Mouse (Mus musculus) heart, embryonic 11.5 days (tissue): ENCODE results near the gene Olfr575. TPM values are rescaled to one million over a fixed set of nuclear protein-coding genes. Genes with fewer than 3 reads are reported as not detected.

Experiments used
- ATAC-seq: fragments of 200-750 bp; cut with Nextera tagmentation; replicated peaks from 2 replicates; pipeline ENCODE4 v1.8.0; 2017; ENCODE audit warnings: moderate library complexity; ENCODE audit not compliant: insufficient number of reproducible peaks, low FRiP score, low TSS enrichment
- H3K27ac ChIP-seq: fragments of 300-500 bp; sonication (generic); 2 replicates; pipeline ENCODE4 v1.5.1; 2014; ENCODE audit warnings: mild to moderate bottlenecking, low read depth, low read length
- H3K27me3 ChIP-seq: fragments of 300-500 bp; sonication (generic); 2 replicates; pipeline ENCODE4 v1.6.1; 2014; ENCODE audit warnings: mild to moderate bottlenecking, low read length, mixed read lengths; ENCODE audit not compliant: control insufficient read depth, insufficient read depth
- H3K36me3 ChIP-seq: fragments of 300-500 bp; sonication (generic); 2 replicates; pipeline ENCODE4 v1.6.1; 2014; ENCODE audit warnings: mild to moderate bottlenecking, low read length, moderate library complexity, mixed read lengths; ENCODE audit not compliant: control insufficient read depth, insufficient read depth
- H3K4me1 ChIP-seq: fragments of 300-500 bp; sonication (generic); 2 replicates; pipeline ENCODE4 v1.6.1; 2014; ENCODE audit warnings: low read length; ENCODE audit not compliant: control insufficient read depth, insufficient read depth
- H3K4me2 ChIP-seq: fragments of 300-500 bp; sonication (generic); 2 replicates; pipeline ENCODE4 v1.6.1; 2014; ENCODE audit warnings: mild to moderate bottlenecking, moderate library complexity
- H3K4me3 ChIP-seq: fragments of 300-500 bp; sonication (generic); 2 replicates; pipeline ENCODE4 v1.5.1; 2014; ENCODE audit warnings: low read depth, low read length
- H3K9ac ChIP-seq: fragments of 300-500 bp; sonication (generic); 2 replicates; pipeline ENCODE4 v1.6.1; 2014; ENCODE audit warnings: mild to moderate bottlenecking, low read depth, low read length, moderate library complexity
- H3K9me3 ChIP-seq: fragments of 300-500 bp; sonication (generic); replicated peaks from 2 replicates; pipeline ENCODE4 v1.6.1; 2016; ENCODE audit warnings: low read length; ENCODE audit not compliant: control insufficient read depth
- WGBS: fragments of 180-500 bp; shearing (Covaris S2); extraction: QIAGEN DNeasy Blood & Tissue Kit; methylation state at CpG from one replicate; pipeline ENCODE4 v1.1.7; 2014; ENCODE audit not compliant: insufficient replicate concordance; 5-methylcytosine and 5-hydroxymethylcytosine counted together
- polyA plus RNA-seq: library from polyadenylated mRNA; unstranded; fragments of >200 nt; fragmentation: Nextera tagmentation; extraction: Ambion mirVana; gene quantifications from 2 replicates; pipeline ENCODE4 v1.2.1, GENCODE M21; 2014

Gene Olfr575
- polyA plus RNA-seq, 1 experiment from 2014 or later: not detected

DNA sequence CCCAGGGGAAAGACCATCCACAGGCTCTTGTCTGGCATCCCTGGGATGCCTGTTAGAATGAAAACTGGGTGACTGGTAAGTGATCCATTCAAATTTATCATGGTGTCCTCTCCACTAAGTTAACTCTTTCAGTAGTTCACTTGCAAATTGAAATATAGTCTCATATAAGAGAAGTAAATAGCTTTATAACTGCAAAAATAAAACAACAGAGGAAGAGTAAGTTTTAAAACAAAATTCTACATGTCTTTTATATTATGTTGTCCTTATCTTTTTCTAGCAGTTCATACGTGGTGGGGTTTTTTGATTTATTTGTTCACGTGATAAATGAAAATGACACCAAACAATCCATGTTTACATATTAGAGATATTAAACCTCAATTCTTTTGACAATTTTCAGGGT is 16.1 kb downstream of the Olfr575 start, which contains the start of gene Olfr573-ps1:
Olfr573-ps1 (minus strand) TSS at position 101 of the 400 bp plus-strand sequence.
- no peak for ATAC-seq
- H3K36me3 ChIP-seq: no peaks in the 10 kb centered on the region
- H3K9ac ChIP-seq: no peak within 1 kb of the TSS
- no peak within 1 kb of the TSS for H3K4me2 ChIP-seq
- no peak within 1 kb of the TSS for H3K4me3 ChIP-seq
- H3K27ac ChIP-seq: no peak within 1 kb of the TSS
- H3K4me1 ChIP-seq: no peaks in the 10 kb centered on the region
- no peaks in the 10 kb centered on the region for H3K9me3 ChIP-seq
- no peaks in the 10 kb centered on the region for H3K27me3 ChIP-seq
- 90% methylated on average over 2 of the region's 2 CpGs for WGBS

DNA sequence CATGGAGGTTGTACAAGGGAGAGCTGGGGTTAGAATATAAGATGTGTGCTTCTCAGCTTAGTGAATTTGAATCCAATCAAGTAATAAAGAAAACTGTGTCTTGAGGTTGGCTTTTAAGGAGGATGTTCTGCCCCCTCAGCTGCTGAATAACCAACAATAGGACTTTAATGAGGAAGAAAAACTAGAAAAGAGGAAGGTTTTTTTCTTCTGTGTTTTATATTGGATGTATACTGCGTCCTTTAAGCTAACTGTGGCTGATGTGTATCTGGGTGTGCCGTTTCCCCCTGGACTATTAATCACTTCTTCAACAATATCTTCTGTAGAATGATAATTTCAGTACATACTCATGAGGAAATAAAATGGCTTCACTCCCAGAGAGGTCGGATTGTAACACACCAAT is 31.5 kb downstream of the Olfr575 start:
- Histone ChIP-seq H3K27ac (no peak overlapping the region), H3K36me3 (no peaks in the 10 kb centered on the region), H3K4me1 (no peaks in the 10 kb centered on the region), H3K27me3 (no peaks in the 10 kb centered on the region), H3K9me3 (no peaks in the 10 kb centered on the region), H3K4me2 (no peak overlapping the region), H3K9ac (no peak overlapping the region), H3K4me3 (no peak overlapping the region)
- 66% methylated on average over 3 of the region's 3 CpGs for WGBS
- ATAC-seq: no peak

DNA sequence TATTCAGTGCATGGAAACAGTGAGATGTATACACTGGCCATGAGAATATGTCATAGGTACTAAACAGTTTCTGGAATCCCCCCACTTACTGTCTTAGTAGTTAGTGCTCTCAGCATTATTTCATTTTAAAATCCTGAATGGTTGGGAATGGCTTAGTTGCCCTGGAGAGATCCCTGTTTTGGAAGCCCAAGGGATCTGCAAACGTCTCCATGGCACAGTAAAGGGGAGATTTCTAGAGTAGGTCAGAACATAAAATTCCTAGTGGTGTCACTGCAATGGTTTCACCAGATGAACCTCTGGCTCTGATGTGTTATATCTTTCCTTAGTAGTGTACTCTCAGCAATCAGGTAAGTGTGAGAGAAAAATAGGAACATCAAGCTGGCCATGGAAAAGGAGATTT is 34.5 kb downstream of the Olfr575 start, which contains the start of gene Olfr572:
Olfr572 (plus strand) TSS at position 301 of the 400 bp plus-strand sequence.
- no peaks in the 10 kb centered on the region for H3K36me3 ChIP-seq
- no peak within 1 kb of the TSS for H3K9ac ChIP-seq
- H3K4me3 ChIP-seq: no peak within 1 kb of the TSS
- no peaks in the 10 kb centered on the region for H3K9me3 ChIP-seq
- 45% methylated on average over 1 of the region's 1 CpGs for WGBS
- H3K27ac ChIP-seq: no peak within 1 kb of the TSS
- no peaks in the 10 kb centered on the region for H3K27me3 ChIP-seq
- no peaks in the 10 kb centered on the region for H3K4me1 ChIP-seq
- no peak for ATAC-seq
- H3K4me2 ChIP-seq: no peak within 1 kb of the TSS

DNA sequence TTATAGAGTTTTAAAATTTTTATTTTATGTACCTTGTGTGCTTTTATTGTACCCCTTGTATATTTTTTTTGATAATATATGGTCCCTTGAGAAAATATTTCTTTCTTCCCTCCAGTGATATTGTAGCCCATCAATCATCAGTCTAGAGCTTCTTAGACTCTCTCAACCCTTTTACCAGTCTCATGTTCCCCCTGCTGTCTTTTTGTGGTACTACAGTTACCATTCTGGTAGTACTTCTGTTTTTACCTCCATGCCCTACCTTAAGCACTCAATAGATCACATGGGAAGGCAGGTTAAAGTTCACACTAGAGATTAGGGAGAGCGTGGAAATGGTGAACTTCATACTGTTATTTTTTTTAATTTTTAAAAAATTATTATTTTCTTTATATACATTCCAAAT is 38.9 kb downstream of the Olfr575 start:
- no peaks in the 10 kb centered on the region for H3K27me3 ChIP-seq
- no peak overlapping the region for H3K27ac ChIP-seq
- H3K4me2 ChIP-seq: no peak overlapping the region
- no peak overlapping the region for H3K4me3 ChIP-seq
- H3K4me1 ChIP-seq: 0 out of 2 replicates have a peak, but pooled peaks cover 3% of the 10 kb centered on the region
- 0 out of 2 replicates have a peak, but pooled peaks have one; percentile 55 for ATAC-seq
- 13% methylated on average over 1 of the region's 1 CpGs for WGBS
- no peak overlapping the region for H3K9ac ChIP-seq
- no peaks in the 10 kb centered on the region for H3K36me3 ChIP-seq
- H3K9me3 ChIP-seq: no peaks in the 10 kb centered on the region

DNA sequence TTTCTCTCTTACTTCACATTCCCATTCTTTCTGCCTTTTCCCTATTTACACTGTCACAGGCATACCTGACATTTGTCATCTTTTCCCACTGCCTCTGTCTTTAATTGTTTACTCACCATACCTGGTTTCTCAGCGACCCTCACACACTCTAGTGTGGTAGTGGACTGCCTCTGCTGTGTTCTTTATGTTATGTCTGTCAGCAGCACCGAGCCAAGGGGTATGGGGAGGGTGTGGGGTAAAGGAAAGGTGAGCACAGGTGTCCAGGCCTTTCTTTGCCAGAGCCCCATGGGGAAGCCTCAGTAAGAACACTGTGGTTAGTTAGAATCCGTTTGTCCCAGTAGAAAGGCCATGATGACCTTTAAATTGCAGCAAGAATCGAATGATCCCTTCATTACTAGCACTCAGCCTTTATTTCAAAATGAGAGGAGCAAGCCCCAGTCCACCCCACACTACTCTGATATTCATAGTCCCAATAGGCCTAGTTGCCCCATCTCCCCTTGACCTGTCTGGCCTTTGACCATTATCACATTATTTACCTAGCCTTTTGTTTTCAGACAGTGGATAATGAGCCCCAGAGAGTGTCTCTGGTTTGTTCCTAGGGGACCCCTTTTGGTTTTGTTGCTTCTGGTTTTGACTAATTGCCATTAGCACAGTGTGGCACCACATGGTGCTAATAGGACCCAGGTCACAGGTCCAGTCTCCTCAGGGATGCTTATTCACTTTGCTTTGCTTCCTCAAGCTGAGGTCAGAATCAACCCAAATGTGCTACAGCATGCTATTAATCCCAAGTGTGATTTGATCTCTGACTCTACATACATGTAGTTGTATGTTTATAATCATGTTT is 41.3 kb downstream of the Olfr575 start, which contains the start of gene Olfr571:
Olfr571 (minus strand) TSS at position 505 of the 844 bp plus-strand sequence.
- Histone ChIP-seq H3K36me3 (no peaks in the 10 kb centered on the region), H3K27me3 (no peaks in the 10 kb centered on the region), H3K27ac (no peak within 1 kb of the TSS), H3K4me2 (no peak within 1 kb of the TSS), H3K4me1 (0 out of 2 replicates have a peak, but pooled peaks cover 3% of the 10 kb centered on the region), H3K9ac (no peak within 1 kb of the TSS), H3K9me3 (no peaks in the 10 kb centered on the region), H3K4me3 (no peak within 1 kb of the TSS)
- 61% methylated on average over 4 of the region's 4 CpGs for WGBS
- no peak for ATAC-seq

DNA sequence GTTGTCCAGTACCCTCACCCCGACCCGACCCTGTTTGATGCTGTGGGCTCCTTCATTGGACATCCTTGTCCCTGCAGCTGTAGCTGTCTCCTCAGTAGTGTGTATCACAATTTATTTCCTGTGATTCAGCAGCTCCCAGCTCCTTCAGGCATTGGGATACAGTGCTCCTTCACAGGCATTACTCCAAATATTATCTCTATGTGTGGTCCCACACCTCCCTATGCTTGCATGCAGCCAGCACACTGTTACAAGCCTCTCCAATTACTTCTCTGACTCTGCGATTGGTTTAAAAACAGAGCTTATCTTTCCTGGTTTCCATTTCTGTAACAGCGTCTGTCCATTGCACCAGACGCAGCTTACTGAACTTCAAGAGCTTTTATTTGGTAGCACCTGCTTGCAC is 42.2 kb downstream of the Olfr575 start:
- no peak overlapping the region for H3K4me2 ChIP-seq
- 0 out of 2 replicates have a peak, but pooled peaks cover 3% of the 10 kb centered on the region for H3K4me1 ChIP-seq
- H3K27ac ChIP-seq: no peak overlapping the region
- no peak overlapping the region for H3K9ac ChIP-seq
- no peaks in the 10 kb centered on the region for H3K36me3 ChIP-seq
- WGBS: 45% methylated on average over 5 of the region's 5 CpGs
- H3K27me3 ChIP-seq: no peaks in the 10 kb centered on the region
- H3K4me3 ChIP-seq: no peak overlapping the region
- H3K9me3 ChIP-seq: no peaks in the 10 kb centered on the region
- no peak for ATAC-seq

DNA sequence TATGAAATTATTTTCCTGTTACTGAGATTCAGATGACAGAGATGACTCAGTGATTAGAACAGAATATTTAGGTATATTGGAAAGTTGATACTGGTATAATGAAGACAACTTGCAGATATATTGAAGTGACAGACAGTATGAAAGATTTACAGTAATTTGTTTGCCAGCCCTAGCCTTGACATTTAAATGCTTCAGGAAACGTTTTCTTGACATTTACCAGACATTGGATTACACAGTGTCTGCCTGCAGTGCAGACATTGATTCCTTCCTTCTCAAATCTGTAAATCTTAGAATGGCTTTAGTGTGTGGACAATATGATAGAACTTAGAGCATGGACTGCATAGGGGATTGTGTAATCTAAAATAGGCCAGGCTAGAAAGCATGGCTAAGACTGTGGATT is 43.3 kb downstream of the Olfr575 start:
- Histone ChIP-seq H3K9me3 (no peaks in the 10 kb centered on the region), H3K4me2 (no peak overlapping the region), H3K36me3 (no peaks in the 10 kb centered on the region), H3K9ac (no peak overlapping the region), H3K27ac (no peak overlapping the region), H3K4me1 (0 out of 2 replicates have a peak, but pooled peaks cover 3% of the 10 kb centered on the region), H3K27me3 (no peaks in the 10 kb centered on the region), H3K4me3 (no peak overlapping the region)
- 23% methylated on average over 1 of the region's 1 CpGs for WGBS
- ATAC-seq: no peak
